Mouse (Mus musculus): ENCODE data around the gene Cd6.

The Cd6 gene

DNA sequence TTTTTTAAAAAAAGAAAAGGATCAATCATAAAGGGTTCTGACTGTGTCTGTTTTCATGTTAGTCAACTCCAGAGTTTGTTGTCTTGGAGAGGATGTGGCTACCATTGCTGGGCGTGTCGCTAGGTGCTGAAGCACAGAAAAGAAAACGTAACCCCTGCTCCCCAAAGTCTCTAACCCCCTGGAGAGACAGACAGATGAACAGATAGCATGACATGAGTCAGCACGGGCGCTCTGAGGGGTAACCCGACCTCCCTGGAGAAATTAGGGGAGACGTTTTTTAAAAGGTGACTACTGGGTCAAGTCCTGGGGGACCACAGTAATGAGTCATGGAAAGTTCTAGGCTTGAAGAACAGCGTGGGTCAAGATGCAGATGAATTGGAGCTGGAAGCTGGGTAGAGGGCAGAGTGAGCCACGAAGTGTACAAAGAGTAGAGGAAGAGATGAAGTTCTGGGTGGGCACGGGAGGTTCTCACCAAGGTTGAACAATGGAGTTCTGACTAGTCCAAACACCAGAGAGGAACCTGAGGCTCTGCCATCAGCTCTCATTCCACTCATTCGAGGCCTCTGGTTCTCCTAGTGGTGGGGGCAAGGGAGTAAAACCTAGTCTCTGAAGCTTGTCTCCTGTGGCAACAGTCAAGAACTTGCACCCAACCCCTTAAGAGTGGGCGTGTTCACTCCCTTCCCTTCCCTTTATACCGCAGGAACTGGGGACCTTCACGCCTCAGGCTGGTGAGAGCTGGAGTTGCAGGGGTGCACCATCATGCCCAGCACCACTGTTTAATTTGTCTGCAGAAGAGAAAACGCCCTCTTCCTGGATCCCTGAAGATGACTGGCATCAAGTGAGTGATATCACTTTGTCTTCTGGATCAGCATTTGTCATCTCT is 9.4 kb upstream of the Cd6 start, which contains the start of gene Slc15a3:
TSS of gene Slc15a3 (plus strand) at position 718 of the 883 bp plus-strand sequence.
- DNase-seq (ENCODE audit: low spot score) = no peak

DNA sequence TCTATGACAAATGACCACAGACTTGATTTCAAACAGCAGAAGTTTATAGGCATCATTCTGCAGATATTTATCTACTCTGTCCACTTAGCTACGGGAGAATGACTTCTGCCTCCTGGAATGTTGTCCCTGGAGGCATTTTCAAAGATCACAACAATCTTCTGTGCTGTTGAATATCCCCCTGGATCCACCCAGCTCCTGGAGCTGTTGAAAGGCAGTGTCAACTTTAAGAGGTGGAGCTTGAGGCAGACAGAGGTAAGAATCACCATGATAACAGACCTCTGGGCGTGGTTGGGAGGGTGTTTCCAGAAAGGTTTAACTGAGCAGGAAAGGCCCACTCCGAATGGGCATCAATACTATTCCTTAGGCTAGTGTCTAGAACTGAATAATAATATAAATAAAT is 5.8 kb upstream of the Cd6 start:
- no peak for DNase-seq (ENCODE audit: low spot score)

DNA sequence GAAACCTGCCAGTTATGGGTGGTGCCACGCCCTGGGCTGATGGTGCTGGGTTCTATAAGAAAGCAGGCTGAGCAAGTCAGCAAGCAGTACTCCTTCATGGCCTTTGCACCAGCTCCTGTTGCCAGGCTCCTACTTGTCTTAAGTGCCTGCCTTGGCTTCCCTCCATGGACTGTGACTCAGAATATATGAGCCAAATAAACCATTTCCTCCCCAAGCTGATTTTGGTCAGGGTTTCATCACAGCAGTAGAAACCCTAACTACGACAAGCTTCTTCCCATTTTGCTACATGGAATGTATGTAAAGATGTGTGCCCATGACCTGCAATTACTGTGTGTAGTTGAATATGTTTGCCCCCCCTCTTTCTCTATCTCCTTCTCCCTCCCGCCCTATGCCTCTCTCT is 3.8 kb upstream of the Cd6 start:
- no peak for DNase-seq (ENCODE audit: low spot score)

DNA sequence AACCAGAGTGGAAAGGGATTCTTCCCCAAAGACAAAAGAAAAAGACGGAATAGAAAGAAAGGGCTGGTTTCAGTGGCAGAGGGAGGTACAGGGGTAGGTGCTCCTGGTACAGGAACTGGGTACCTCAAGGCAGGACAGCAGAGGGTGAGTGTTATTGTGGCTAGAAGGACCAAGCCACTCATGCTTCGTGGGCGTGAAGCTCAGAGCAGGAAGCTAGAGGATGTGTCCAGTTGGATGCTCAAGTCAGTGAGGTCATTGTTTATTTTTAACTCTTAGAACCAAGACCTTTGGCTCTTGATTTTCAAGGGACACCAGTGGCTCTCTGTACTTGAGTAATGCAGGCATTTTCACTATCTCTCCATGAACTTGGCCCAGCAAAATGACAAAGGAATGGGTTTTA is 2.2 kb upstream of the Cd6 start:
- no peak for DNase-seq (ENCODE audit: low spot score)

DNA sequence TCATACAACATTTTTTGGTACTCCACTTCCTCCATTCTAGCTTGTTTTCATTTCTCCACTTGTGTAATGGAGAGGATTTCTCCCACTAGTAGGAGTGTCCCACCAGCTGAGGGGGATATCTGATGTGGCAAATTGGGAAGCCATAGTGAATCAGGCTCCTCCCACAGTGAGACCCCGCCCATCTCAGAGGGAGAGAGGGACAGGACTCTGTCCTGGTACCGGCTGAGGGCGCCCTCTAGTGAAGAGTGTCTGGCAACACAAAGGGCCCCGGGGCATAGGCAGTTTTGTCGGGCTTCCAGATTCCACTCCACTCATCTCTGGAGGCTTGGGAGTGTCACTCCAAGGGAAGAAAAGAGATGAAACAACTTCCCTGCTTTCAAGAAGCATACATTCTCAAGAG is 1.6 kb upstream of the Cd6 start:
- peak; percentile 65 for DNase-seq (ENCODE audit: low spot score)

DNA sequence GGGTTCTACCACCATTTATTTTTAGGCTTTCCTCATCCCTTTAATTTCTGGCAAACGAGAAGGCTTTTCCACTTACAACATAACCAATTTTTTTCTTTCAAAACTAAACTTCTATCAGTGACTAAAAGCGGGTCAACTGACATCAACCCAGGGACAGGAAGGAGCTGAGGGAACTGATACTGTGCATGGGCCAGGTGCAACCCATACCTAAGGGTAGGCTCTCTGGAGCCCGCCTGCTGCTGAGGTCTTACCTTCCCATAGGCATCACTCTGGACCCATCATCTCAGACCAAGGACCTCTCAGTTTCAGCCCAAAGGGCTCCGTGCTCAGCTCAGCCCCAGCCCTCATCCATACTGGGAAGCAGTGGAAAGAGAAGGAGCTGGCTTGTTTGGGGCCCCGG is 1.5 kb downstream of the Cd6 start:
- DNase-seq (ENCODE audit: low spot score) = no peak

DNA sequence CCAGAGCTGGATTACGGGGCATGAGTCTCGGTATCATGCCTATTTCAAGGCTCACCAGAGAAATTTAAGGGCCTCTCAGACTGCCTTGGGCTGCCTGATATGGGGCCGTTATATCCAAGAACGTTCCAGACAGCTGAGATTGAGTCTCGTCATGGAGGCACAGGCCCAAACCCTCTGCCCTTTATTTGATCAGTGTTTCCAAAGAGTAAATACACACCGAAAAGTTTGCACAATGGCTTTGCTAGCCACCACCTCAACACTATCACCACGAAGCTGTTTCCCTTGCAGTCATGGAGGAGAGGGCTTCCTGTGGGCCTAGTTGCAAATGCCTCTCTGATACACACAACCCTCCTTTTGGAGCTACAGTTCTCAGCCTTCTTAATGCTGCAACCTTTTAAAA is 5.8 kb downstream of the Cd6 start:
- DNase-seq (ENCODE audit: low spot score) = no peak

DNA sequence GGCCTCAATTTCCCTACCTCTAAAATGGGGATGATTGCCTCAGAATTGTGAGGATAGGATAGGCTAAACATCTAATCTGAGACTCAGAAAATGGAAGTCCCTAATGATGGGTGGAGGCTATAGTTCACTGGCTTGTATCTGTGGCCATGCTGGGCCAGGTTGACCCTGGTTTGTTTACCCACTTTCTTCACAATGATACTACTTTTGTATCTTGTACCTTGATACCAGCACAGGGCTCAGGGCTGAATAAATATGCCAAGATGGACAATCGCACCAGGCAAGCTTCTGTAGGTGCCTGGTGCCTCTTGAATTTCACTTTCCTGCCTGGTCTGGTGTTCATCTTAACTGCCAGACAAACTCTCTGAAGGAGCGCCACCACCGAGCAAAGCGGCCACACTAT is 7.3 kb downstream of the Cd6 start:
- DNase-seq (ENCODE audit: low spot score) = no peak

DNA sequence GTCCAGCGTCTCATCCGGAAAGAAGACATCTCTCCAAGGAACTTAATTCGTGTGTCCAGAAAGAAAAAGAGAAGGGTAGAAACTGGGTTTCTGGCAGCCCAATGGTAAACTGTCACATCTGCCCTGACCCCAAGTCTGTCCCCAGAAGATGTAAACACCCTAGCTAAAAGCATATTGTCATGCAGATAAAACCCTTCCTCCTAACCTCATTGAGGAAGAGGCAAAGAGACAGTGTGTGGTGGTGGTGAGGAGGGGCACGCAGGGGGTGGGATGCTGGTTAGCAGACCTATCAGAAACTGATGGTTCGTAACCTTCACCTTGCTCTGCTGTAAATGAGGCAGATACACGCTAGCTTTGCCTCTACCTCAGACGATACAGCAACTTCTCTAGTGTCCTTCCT is 8.5 kb downstream of the Cd6 start:
- DNase-seq (ENCODE audit: low spot score) = no peak

DNA sequence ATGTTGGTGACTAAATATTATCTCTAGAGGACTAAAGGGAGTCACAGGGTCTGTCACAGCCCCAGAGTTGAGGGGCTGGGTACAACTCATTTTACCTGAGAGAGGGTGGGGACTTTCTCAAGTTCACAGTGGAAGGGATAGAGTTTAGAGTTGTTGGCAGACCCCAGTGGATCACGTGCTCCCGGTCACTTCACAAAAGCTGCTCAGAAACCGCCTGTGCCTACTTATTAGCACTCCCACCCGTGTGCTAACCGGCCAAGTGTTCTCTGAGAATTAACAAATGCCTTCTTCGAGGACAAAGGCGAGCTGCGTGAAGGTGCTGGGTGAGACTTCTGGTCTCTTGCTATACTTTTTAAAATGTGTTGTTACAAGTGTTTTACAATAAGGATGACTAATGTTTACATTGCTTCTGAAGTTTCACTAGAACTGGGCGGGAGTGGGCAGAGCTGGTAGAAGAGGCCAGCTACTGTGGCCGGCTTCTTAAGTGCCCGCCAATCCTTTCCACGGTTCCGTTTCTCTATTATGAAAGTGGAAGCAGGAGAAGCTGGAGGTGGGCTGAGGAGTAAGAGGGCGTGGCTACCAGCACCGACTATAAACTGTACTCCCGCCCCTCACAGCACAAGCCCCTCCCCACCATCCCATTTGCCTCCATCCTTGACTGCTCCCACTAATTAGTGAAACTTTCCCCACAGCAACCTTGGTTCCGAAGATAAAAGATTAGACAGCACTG is 11.5 kb downstream of the Cd6 start:
- DNase-seq (ENCODE audit: low spot score) = peak; percentile 4

DNA sequence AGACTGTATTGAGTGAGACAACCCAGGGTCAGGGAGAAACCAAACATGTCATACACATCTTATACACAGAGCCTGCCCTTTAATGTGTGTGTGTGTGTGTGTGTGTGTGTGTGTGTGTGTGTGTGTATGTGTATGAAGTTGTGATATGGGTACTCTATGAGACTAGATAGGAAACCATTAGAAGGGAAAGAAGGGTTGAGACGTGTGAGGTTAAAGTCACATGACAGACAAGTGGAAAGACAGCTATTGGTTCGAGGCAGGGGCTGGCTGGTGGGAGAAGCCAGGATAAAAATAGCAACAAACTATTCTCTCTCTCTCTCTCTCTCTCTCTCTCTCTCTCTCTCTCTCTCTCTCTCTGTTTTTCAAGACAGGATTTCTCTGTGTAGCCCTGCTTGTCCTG is 13.4 kb downstream of the Cd6 start:
- DNase-seq (ENCODE audit: low spot score) = no peak

DNA sequence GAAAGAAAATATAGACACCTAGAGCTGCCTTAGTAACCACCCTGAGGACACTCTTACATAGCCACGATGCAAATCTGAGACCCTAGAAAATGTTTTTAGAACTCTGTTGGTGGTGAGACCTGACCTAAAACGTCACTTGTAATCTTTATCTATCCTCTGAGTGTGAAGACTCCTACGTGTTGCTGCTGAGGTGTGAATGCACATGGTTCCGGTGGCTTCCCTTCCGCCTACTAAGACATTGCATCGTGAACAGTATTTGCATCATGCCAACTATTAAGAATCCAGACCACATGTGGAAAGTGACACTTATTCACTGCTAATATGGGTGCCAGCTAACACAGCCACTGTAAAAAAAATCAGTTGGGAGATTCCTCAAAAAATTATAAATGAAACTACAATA is 14.0 kb downstream of the Cd6 start:
- no peak for DNase-seq (ENCODE audit: low spot score)

DNA sequence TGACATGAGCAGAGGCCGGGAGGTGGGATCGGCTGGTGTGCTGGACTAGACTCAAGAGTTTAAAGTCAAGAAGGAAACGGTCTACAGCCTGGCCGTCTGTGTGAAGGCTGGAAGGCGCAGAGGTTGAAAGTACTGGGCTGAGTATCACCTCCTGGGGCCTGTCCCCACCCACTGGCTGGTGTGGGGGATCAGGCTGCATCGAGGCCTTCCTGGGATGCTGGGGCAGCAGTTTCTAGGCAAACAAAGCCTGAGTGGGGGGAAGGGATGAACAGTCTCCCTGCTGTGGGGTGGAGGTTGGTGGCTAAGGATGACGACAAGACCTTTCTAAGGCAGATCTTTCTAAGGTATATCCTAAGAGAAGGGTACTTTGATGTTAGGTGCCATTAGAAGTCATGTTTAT is 16.0 kb downstream of the Cd6 start:
- DNase-seq (ENCODE audit: low spot score) = no peak

DNA sequence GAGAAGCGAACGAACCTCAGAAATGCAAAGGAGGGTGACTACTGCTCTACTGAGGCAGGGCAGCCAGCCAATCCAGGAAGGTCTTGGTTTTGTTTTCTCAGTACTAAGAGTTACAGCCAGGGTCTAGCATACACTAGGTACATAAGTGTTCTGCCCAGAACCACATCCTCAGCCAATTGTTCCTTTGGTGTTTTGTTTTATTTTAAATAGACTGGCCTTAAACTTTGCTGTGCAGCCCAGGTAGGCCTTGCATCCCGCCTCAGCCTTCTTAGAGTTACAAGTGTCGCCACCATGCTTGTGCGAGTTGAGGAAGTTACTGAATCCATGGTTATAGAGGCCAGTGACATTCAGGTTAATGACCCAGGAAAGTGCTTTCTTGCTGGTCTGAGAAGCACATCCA is 16.8 kb downstream of the Cd6 start:
- no peak for DNase-seq (ENCODE audit: low spot score)

DNA sequence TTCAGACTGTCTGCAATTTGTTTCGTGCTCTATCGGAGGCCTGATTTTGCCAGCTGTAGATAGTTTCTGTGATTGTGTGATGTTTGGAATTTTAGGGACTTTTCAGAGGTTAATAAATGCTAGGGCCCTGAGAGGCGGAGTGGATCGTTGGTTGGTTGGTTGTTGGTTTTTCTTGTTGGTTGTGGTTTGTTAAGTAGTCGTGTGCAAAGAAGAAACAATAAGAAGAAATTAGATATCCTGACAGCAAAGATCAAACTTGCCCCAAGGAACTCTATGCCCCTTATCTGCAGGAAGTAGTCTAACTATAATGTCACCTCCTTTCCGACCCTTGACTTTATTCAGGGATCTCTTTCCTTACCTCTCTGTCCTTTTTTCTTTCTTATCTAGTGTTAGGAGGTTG is 18.4 kb downstream of the Cd6 start:
- DNase-seq (ENCODE audit: low spot score) = no peak

DNA sequence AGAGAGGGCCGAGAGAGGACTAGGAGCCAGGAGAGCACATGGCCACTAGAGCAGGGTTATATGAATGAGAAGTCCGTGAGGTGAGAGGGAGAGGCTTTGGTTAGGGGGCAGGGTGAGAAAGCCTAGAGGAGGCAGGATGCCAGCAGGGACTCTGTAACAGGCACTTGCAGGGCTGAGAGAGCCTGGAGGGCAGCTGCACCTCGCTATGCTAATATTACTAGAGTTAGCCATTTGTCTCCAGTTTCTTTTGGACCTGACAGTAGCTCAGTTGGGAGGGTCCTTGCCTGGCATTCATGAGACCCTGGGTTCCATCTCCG is 19.7 kb downstream of the Cd6 start:
- DNase-seq (ENCODE audit: low spot score) = no peak

DNA sequence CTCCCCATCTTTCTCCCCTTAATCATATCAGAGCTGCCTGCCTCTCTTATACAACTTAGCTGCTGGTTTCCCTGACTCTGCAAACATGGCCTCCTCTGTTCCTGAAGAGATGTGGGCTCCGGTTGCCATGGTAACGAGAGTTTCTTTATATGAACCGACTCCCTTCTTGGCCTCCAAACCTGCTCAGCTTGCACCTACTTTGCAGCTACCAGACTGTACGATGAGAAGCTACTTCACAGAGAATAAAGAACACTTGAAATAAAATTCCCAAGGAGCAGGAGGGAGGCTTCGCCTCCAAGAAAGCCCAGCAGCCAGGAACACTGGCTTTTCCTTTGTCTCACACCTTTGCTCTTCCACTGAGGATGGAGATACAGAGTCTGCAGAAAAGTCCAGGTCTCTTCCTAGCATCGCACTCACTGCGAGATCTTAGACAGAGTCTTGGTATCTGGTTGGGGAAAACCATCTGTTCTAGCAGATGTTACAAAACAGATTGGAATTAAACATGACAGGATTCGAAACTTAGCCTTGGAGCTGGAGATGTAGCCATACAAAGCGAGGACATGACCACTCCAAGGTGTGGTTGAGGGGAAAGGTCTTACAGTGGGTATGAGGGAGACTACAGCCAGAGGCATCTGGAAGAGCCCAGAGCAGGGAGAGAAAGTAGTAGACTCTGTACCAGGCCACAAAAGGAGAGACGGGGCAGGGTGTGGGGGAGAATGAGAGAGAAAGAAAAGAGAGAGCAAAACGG is 20.3 kb downstream of the Cd6 start:
- no peak for DNase-seq (ENCODE audit: low spot score)

DNA sequence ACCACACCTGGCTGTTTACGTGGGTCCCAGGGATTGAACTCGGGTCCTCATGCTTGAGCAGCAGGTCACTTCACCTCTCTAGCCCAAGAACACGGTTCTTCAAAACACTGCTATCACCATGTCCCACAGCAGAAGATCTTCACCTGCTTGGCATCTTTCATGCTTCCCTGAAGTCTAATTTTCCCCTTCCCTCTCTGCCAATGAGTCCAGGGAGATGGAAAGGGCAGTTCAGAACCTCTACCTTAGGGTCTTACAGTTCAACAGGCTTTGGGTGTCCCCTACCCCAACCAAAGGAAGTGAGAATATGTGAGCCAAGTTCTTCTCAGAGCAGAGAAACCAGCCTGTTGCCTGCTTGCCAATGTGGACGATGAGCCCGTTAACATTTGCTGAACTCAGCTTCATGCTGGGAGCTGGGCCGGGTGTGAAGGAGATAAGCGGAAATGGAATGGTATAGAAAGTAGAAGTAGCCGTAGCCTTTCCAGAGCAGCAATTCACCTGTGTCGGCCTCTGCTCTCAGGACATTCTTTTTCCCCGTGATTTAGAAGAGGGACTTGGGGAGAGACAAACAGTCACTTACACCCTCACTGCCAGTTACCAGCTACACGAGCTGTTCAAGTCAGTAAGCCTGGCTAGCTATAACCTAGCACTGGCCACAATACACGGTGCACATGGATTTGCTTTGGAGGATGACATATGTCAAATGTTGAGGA is 21.2 kb downstream of the Cd6 start:
- no peak for DNase-seq (ENCODE audit: low spot score)

DNA sequence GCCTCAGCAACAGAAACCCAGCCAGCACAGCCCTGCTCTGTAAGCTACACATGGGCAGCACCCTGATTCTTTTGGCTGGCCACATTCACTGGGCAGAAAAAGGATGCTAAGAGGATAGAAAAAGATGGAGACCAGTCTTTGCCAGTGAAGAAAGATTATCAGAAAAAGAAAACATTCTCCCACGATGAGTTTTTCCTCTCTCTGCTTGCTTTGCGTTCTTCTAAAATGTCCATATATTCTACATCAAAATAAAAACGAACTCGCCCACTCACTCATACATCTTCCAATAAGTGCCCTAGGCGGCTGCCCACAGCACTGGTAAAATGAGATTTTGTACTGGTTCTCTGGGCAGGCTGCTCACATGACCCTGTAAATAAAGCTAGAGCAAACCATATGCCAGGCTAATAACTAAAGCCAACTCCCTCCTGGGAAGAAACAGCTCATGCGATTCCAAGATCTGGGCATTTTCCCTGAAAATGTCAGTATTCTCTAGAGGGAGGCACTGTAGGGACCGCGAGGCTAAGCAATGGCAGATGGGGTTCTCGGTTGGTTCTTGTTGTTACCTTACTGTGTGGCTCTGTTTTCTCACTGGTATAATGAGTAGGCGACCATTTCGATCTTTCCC is 24.1 kb downstream of the Cd6 start:
- DNase-seq (ENCODE audit: low spot score) = no peak

DNA sequence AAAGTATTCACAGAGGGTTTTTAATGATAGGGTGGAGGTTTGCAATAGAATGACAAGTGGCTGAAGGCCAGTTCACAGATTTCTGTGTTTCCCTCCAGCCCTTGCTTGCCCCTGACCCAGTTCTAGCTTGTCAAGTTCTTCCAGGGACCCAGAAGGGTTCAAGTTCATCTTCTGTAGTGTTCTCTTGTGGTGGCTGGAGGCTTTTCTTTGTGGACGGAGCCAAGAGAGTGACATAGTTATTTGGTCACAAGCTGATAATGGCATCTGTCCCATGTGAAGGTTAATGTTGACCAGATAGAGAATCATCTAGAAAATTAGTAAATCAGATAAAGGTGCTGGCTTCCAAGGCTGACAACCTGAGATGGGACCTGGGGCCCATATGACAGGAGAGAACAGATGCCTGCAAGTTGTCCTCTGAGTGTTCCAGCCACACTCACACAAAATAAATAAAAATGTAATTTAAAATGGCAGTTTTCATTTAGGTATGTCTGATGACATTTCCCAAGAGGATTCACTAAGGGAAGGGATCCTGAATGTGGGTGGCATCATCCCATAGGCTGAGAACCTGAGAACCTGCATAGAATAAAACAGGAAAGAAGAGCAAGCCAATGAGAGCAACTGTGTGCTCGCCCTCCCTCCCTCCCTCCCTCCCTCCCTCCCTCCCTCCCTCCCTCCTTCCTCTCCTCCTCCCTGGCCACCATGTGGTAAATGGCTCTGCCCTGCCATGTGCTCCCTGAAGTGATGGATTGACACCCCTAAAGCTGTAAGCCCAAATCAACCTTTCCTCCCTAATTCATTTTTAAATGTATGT is 24.8 kb downstream of the Cd6 start:
- no peak for DNase-seq (ENCODE audit: low spot score)

DNA sequence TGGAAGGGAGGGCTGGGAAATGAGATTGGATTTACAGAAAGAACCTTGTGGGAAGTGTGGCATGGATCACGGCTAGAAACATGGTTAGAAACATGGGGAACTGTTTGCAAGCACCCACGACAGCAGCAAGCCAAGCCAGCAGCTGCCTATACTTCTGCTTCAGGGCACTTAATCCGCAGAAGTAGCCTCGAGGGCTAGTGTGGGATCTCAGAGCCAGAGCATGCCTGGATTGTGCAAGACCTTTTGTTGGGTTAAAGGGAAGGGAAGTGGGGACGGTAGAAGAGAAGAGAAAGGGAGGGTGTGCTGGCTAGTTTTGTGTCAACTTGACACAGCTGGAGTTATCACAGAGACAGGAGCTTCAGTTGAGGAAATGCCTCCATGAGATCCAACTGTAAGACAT is 26.1 kb downstream of the Cd6 start:
- DNase-seq (ENCODE audit: low spot score) = no peak

Measured in ovary, postnatal 14 days (tissue).